Mouse (Mus musculus): ENCODE data around the gene Ccdc38.
"Not testable (repeated sequence)": the region's sequence is repeated elsewhere in the genome, so short reads cannot be mapped to it uniquely, and the experiment has no call there.

Ccdc38 gene

GRCm38 (mm10) chr10:93548991-93549390 is 8.6 kb downstream of the Ccdc38 start:
- peak in 1 of 2 experiments; percentile 67 for DNase-seq (ENCODE audit: low spot score in 2 of 2)

- no peak for DNase-seq (ENCODE audit: low spot score in 2 of 2)
Measured at GRCm38 (mm10) chr10:93549821-93550220, 9.4 kb downstream of the Ccdc38 start.

GRCm38 (mm10) chr10:93552596-93552995 is 12.2 kb downstream of the Ccdc38 start:
- no peak for DNase-seq (ENCODE audit: low spot score in 2 of 2)

GRCm38 (mm10) chr10:93557971-93558370 is 17.5 kb downstream of the Ccdc38 start:
- not testable (repeated sequence) for DNase-seq (ENCODE audit: low spot score in 2 of 2)

GRCm38 (mm10) chr10:93559786-93560185 is 19.4 kb downstream of the Ccdc38 start:
- no peak for DNase-seq (ENCODE audit: low spot score in 2 of 2)

GRCm38 (mm10) chr10:93564518-93565090 is 24.2 kb downstream of the Ccdc38 start:
- no peak for DNase-seq (ENCODE audit: low spot score in 2 of 2)

- DNase-seq (ENCODE audit: low spot score in 2 of 2): no peak
Measured at GRCm38 (mm10) chr10:93567066-93567465, 26.6 kb downstream of the Ccdc38 start.

GRCm38 (mm10) chr10:93567841-93568566 is 27.6 kb downstream of the Ccdc38 start:
- no peak for DNase-seq (ENCODE audit: low spot score in 2 of 2)

- DNase-seq (ENCODE audit: low spot score in 2 of 2): no peak
Measured at GRCm38 (mm10) chr10:93568671-93569070, 28.2 kb downstream of the Ccdc38 start.

- no peak for DNase-seq (ENCODE audit: low spot score in 2 of 2)
Measured at GRCm38 (mm10) chr10:93572209-93572608, 31.8 kb downstream of the Ccdc38 start.

GRCm38 (mm10) chr10:93574966-93575365 is 34.5 kb downstream of the Ccdc38 start:
- no peak for DNase-seq (ENCODE audit: low spot score in 2 of 2)

- no peak for DNase-seq (ENCODE audit: low spot score in 2 of 2)
Measured at GRCm38 (mm10) chr10:93575960-93576359, 35.5 kb downstream of the Ccdc38 start.

- DNase-seq (ENCODE audit: low spot score in 2 of 2): peak; percentile 44 to 67
Measured at GRCm38 (mm10) chr10:93577271-93577886, 36.9 kb downstream of the Ccdc38 start.

- no peak for DNase-seq (ENCODE audit: low spot score in 2 of 2)
Measured at GRCm38 (mm10) chr10:93588796-93589195, 48.4 kb downstream of the Ccdc38 start.

- DNase-seq (ENCODE audit: low spot score in 2 of 2): peak; percentile 81 to 92
Measured at GRCm38 (mm10) chr10:93589281-93589848, 48.9 kb downstream of the Ccdc38 start, which contains the start of gene Snrpf. TSS of gene Snrpf (minus strand) at chr10:93589706.

GRCm38 (mm10) chr10:93592456-93592855 is 52.0 kb downstream of the Ccdc38 start:
- DNase-seq (ENCODE audit: low spot score in 2 of 2): no peak

GRCm38 (mm10) chr10:93594022-93594482 is 53.6 kb downstream of the Ccdc38 start:
- peak; percentile 59 to 85 for DNase-seq (ENCODE audit: low spot score in 2 of 2)

GRCm38 (mm10) chr10:93595831-93596230 is 55.4 kb downstream of the Ccdc38 start:
- DNase-seq (ENCODE audit: low spot score in 2 of 2): no peak

GRCm38 (mm10) chr10:93596641-93597040 is 56.2 kb downstream of the Ccdc38 start:
- DNase-seq (ENCODE audit: low spot score in 2 of 2): no peak

- DNase-seq (ENCODE audit: low spot score in 2 of 2): no peak
Measured at GRCm38 (mm10) chr10:93602309-93602708, 61.9 kb downstream of the Ccdc38 start.

- DNase-seq (ENCODE audit: low spot score in 2 of 2): no peak
Measured at GRCm38 (mm10) chr10:93603256-93603655, 62.8 kb downstream of the Ccdc38 start.

- no peak for DNase-seq (ENCODE audit: low spot score in 2 of 2)
Measured at GRCm38 (mm10) chr10:93606326-93606725, 65.9 kb downstream of the Ccdc38 start.
